Mouse (Mus musculus) intestine, embryonic 15.5 days (tissue): ENCODE results near the gene Olfr12. TPM values are rescaled to one million over a fixed set of nuclear protein-coding genes. Genes with fewer than 3 reads are reported as not detected.

Experiments
- ATAC-seq: fragments of 200-750 bp; cut with Nextera tagmentation; 2 replicates; pipeline ENCODE4 v1.8.0; 2017; ENCODE audit warnings: moderate TSS enrichment, moderate library complexity
- H3K27ac ChIP-seq: fragments of 300-500 bp; sonication (generic); 2 replicates; pipeline ENCODE4 v1.5.1; 2015; ENCODE audit warnings: mild to moderate bottlenecking, inconsistent platforms
- H3K27me3 ChIP-seq: fragments of 300-500 bp; sonication (generic); replicated peaks from 2 replicates; pipeline ENCODE4 v1.6.1; 2015; ENCODE audit warnings: inconsistent platforms
- H3K36me3 ChIP-seq: fragments of 300-500 bp; sonication (generic); 2 replicates; pipeline ENCODE4 v1.6.1; 2015; ENCODE audit warnings: inconsistent platforms
- H3K4me1 ChIP-seq: fragments of 300-500 bp; sonication (generic); replicated peaks from 2 replicates; pipeline ENCODE4 v1.6.1; 2015; ENCODE audit warnings: inconsistent platforms
- H3K4me2 ChIP-seq: fragments of 300-500 bp; sonication (generic); replicated peaks from 2 replicates; pipeline ENCODE4 v1.6.1; 2015; ENCODE audit warnings: mild to moderate bottlenecking, inconsistent platforms
- H3K4me3 ChIP-seq: fragments of 300-500 bp; sonication (generic); replicated peaks from 2 replicates; pipeline ENCODE4 v1.5.1; 2015; ENCODE audit warnings: inconsistent platforms
- H3K9ac ChIP-seq: fragments of 300-500 bp; sonication (generic); 2 replicates; pipeline ENCODE4 v1.6.1; 2015; ENCODE audit warnings: inconsistent platforms
- H3K9me3 ChIP-seq: fragments of 300-500 bp; sonication (generic); 2 replicates; pipeline ENCODE4 v1.6.1; 2016; ENCODE audit warnings: inconsistent platforms
- WGBS: fragments of 180-500 bp; shearing (Covaris S2); methylation state at CpG from one replicate; pipeline ENCODE4 v1.1.7; 2015; 5-methylcytosine and 5-hydroxymethylcytosine counted together
- polyA plus RNA-seq: library from polyadenylated mRNA; unstranded; fragments of >200 nt; fragmentation: Nextera tagmentation; extraction: Ambion mirVana; gene quantifications from 2 replicates; pipeline ENCODE4 v1.2.1, GENCODE M21; 2015

Olfr12 gene
- polyA plus RNA-seq, 1 experiment from 2014 or later = not detected

- Histone ChIP-seq H3K36me3 (0 out of 2 replicates have a peak, but pooled peaks cover 4% of the 10 kb centered on the region), H3K4me1 (peaks cover 17% of the 10 kb centered on the region), H3K4me2 (no peak overlapping the region), H3K4me3 (no peak overlapping the region), H3K27me3 (no peaks in the 10 kb centered on the region), H3K9me3 (no peaks in the 10 kb centered on the region), H3K27ac (no peak overlapping the region), H3K9ac (no peak overlapping the region)
- no peak for ATAC-seq
- 74% methylated on average over 4 of the region's 4 CpGs for WGBS
These were observed 26.1 kb downstream of the Olfr12 start for GRCm38 (mm10) chr1:92643691-92644090.

- 81% methylated on average over 5 of the region's 5 CpGs for WGBS
- H3K9ac ChIP-seq = no peak overlapping the region
- no peak for ATAC-seq
- no peak overlapping the region for H3K27ac ChIP-seq
- no peaks in the 10 kb centered on the region for H3K27me3 ChIP-seq
- H3K9me3 ChIP-seq = no peaks in the 10 kb centered on the region
- H3K36me3 ChIP-seq = no peaks in the 10 kb centered on the region
- no peak overlapping the region for H3K4me3 ChIP-seq
- peaks cover 17% of the 10 kb centered on the region for H3K4me1 ChIP-seq
- no peak overlapping the region for H3K4me2 ChIP-seq
These were observed 27.3 kb downstream of the Olfr12 start for GRCm38 (mm10) chr1:92644916-92645315.

GRCm38 (mm10) chr1:92646111-92646510 is 28.5 kb downstream of the Olfr12 start:
- Histone ChIP-seq H3K4me1 (peaks cover 5% of the 10 kb centered on the region), H3K36me3 (no peaks in the 10 kb centered on the region), H3K9me3 (no peaks in the 10 kb centered on the region), H3K9ac (no peak overlapping the region), H3K27ac (no peak overlapping the region), H3K4me3 (no peak overlapping the region), H3K4me2 (no peak overlapping the region), H3K27me3 (no peaks in the 10 kb centered on the region)
- 53% methylated on average over 2 of the region's 2 CpGs for WGBS
- ATAC-seq = no peak

GRCm38 (mm10) chr1:92646601-92647000 is 29.0 kb downstream of the Olfr12 start:
- H3K36me3 ChIP-seq = no peaks in the 10 kb centered on the region
- WGBS = 66% methylated on average over 7 of the region's 7 CpGs
- H3K4me3 ChIP-seq = no peak overlapping the region
- H3K9ac ChIP-seq = no peak overlapping the region
- no peaks in the 10 kb centered on the region for H3K9me3 ChIP-seq
- no peak overlapping the region for H3K27ac ChIP-seq
- no peak for ATAC-seq
- H3K4me2 ChIP-seq = no peak overlapping the region
- H3K27me3 ChIP-seq = no peaks in the 10 kb centered on the region
- H3K4me1 ChIP-seq = peaks cover 5% of the 10 kb centered on the region; the same call in 1 of the 2 replicates

GRCm38 (mm10) chr1:92647026-92647425 is 29.4 kb downstream of the Olfr12 start:
- no peak overlapping the region for H3K9ac ChIP-seq

GRCm38 (mm10) chr1:92647752-92648151 is 30.2 kb downstream of the Olfr12 start:
- Histone ChIP-seq H3K27ac (no peak overlapping the region), H3K9ac (no peak overlapping the region), H3K36me3 (no peaks in the 10 kb centered on the region), H3K4me3 (no peak overlapping the region), H3K27me3 (no peaks in the 10 kb centered on the region), H3K4me1 (no peaks in the 10 kb centered on the region; the same call in 1 of the 2 replicates), H3K4me2 (0 out of 2 replicates have a peak overlapping the region, but pooled peaks have one; percentile 7), H3K9me3 (no peaks in the 10 kb centered on the region)
- ATAC-seq = peak; percentile 67
- WGBS = 7% methylated on average over 8 of the region's 8 CpGs

More at GRCm38 (mm10) chr1:92647026-92647425, 29.4 kb downstream of the Olfr12 start:
- Histone ChIP-seq H3K27me3 (no peaks in the 10 kb centered on the region), H3K4me3 (no peak overlapping the region), H3K4me2 (no peak overlapping the region), H3K4me1 (peaks cover 5% of the 10 kb centered on the region; the same call in 1 of the 2 replicates), H3K27ac (no peak overlapping the region), H3K36me3 (no peaks in the 10 kb centered on the region), H3K9me3 (no peaks in the 10 kb centered on the region)
- WGBS = 79% methylated on average over 4 of the region's 4 CpGs
- ATAC-seq = no peak

GRCm38 (mm10) chr1:92648197-92648596 is 30.6 kb downstream of the Olfr12 start:
- H3K4me2 ChIP-seq = 0 out of 2 replicates have a peak overlapping the region, but pooled peaks have one; percentile 7
- H3K4me3 ChIP-seq = no peak overlapping the region
- 45% methylated on average over 10 of the region's 10 CpGs for WGBS
- H3K4me1 ChIP-seq = no peaks in the 10 kb centered on the region; the same call in 1 of the 2 replicates
- no peaks in the 10 kb centered on the region for H3K36me3 ChIP-seq
- H3K9me3 ChIP-seq = no peaks in the 10 kb centered on the region
- H3K27me3 ChIP-seq = no peaks in the 10 kb centered on the region
- no peak overlapping the region for H3K27ac ChIP-seq
- ATAC-seq = 0 out of 2 replicates have a peak, but pooled peaks have one; percentile 14
- H3K9ac ChIP-seq = no peak overlapping the region

- Histone ChIP-seq H3K27ac (no peak within 1 kb of the TSS), H3K4me3 (no peak within 1 kb of the TSS), H3K4me2 (0 out of 2 replicates have a peak within 1 kb of the TSS, but pooled peaks have one; percentile 7), H3K36me3 (no peaks in the 10 kb centered on the region), H3K9ac (no peak within 1 kb of the TSS), H3K9me3 (no peaks in the 10 kb centered on the region), H3K27me3 (no peaks in the 10 kb centered on the region), H3K4me1 (no peaks in the 10 kb centered on the region; the same call in 1 of the 2 replicates)
- peak; percentile 42; the same call in 1 of the 2 replicates for ATAC-seq
- 21% methylated on average over 8 of the region's 8 CpGs for WGBS
These were observed 31.1 kb downstream of the Olfr12 start, which contains the start of gene Otos for GRCm38 (mm10) chr1:92648673-92649072. Gene Otos, minus strand, starts transcription at chr1:92648841.

- no peak overlapping the region for H3K4me2 ChIP-seq
- no peaks in the 10 kb centered on the region; the same call in 1 of the 2 replicates for H3K4me1 ChIP-seq
- no peaks in the 10 kb centered on the region for H3K9me3 ChIP-seq
- no peak overlapping the region for H3K4me3 ChIP-seq
- H3K27me3 ChIP-seq = no peaks in the 10 kb centered on the region
- ATAC-seq = no peak
- no peak overlapping the region for H3K9ac ChIP-seq
- H3K27ac ChIP-seq = no peak overlapping the region
- 59% methylated on average over 3 of the region's 3 CpGs for WGBS
- no peaks in the 10 kb centered on the region for H3K36me3 ChIP-seq
These were observed 33.9 kb downstream of the Olfr12 start for GRCm38 (mm10) chr1:92651467-92651866.

- Histone ChIP-seq H3K27me3 (no peaks in the 10 kb centered on the region), H3K4me2 (no peak overlapping the region), H3K9ac (no peak overlapping the region), H3K4me3 (no peak overlapping the region), H3K27ac (no peak overlapping the region), H3K9me3 (no peaks in the 10 kb centered on the region), H3K36me3 (no peaks in the 10 kb centered on the region), H3K4me1 (no peaks in the 10 kb centered on the region; the same call in 1 of the 2 replicates)
- WGBS = 84% methylated on average over 3 of the region's 3 CpGs
- no peak for ATAC-seq
These were observed 35.6 kb downstream of the Olfr12 start for GRCm38 (mm10) chr1:92653179-92653578.

- no peak overlapping the region for H3K4me2 ChIP-seq
- no peaks in the 10 kb centered on the region for H3K27me3 ChIP-seq
- no peak overlapping the region for H3K4me3 ChIP-seq
- H3K4me1 ChIP-seq = no peaks in the 10 kb centered on the region; the same call in 1 of the 2 replicates
- no peak overlapping the region for H3K9ac ChIP-seq
- ATAC-seq = no peak
- no peaks in the 10 kb centered on the region for H3K36me3 ChIP-seq
- no peaks in the 10 kb centered on the region for H3K9me3 ChIP-seq
- WGBS = 59% methylated on average over 2 of the region's 2 CpGs
- H3K27ac ChIP-seq = no peak overlapping the region
These were observed 37.1 kb downstream of the Olfr12 start for GRCm38 (mm10) chr1:92654676-92655075.

GRCm38 (mm10) chr1:92657025-92657820 is 39.6 kb downstream of the Olfr12 start:
- no peak overlapping the region for H3K4me3 ChIP-seq
- H3K27ac ChIP-seq = no peak overlapping the region
- no peaks in the 10 kb centered on the region for H3K4me1 ChIP-seq
- ATAC-seq = no peak
- no peak overlapping the region for H3K9ac ChIP-seq
- H3K9me3 ChIP-seq = no peaks in the 10 kb centered on the region
- no peaks in the 10 kb centered on the region for H3K27me3 ChIP-seq
- H3K36me3 ChIP-seq = no peaks in the 10 kb centered on the region
- 76% methylated on average over 11 of the region's 11 CpGs for WGBS
- no peak overlapping the region for H3K4me2 ChIP-seq
